Mouse (Mus musculus): Measurements from ENCODE around the gene Trim17.

Gene Trim17

DNA sequence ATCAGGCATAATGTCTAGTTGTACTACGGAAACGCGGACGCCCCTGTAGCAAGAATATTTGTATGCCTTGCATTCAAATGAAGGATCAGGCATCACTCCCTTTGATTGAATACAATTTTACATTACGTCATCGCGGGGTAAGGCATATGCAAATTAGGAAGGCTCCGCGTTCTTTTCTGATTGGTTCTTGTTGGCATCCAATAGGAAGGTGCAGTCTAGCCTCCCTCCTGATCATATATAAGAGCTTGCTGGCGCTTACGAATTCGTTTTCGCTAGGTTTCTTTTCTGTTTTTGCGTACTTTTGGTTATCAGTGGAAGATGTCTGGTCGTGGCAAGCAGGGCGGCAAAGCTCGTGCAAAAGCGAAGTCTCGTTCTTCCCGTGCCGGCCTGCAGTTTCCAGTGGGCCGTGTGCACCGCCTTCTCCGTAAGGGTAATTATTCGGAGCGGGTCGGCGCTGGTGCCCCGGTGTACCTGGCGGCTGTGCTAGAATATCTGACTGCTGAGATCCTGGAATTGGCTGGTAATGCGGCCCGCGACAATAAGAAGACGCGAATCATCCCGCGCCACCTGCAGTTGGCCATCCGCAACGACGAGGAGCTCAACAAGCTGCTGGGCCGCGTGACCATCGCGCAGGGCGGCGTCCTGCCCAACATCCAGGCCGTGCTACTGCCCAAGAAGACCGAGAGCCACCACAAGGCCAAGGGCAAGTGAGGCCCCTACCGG is at the start of gene Trim17, which contains the start of gene Hist3h2a:
Gene Trim17 (plus strand): TSS at position 266 of the 723 bp plus-strand sequence.
Gene Hist3h2a (plus strand): TSS at position 266 of the 723 bp plus-strand sequence.
- peak; percentile 92 for DNase-seq (ENCODE audit: extremely low spot score)

- DNase-seq (ENCODE audit: extremely low spot score): peak; percentile 19
Measured at GRCm38 (mm10) chr11:58904838-58905237, 49.6 kb upstream of the Trim17 start.

GRCm38 (mm10) chr11:58913776-58914175 is 40.7 kb upstream of the Trim17 start:
- no peak for DNase-seq (ENCODE audit: extremely low spot score)

DNA sequence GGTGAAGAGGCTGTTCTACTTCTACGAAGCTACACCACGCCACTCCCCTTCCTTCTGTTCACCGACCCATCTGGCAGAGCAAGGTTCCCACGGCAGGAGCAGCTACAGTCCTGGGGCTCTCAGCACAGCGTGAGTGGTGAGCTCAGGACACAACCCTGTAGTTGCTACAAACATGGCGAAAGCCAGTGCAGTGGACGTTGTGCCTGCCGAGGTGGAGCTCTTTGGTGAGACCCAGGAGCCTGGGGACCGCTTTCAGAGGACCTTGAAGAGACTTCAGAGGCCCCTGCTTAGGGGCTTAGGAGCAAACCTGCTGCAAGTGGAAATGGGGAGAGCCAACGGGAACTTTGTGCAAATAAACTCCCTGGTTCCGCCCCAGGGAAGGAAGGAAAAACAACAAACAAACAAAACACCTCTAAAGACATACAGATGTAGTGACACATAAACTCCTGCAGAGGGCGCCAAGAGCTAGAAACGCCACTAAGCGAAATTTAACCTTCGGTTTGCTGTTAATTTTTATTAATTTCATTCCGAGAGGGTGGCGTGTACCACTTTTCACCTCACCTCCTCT is 39.9 kb upstream of the Trim17 start:
- DNase-seq (ENCODE audit: extremely low spot score): peak; percentile 47

DNA sequence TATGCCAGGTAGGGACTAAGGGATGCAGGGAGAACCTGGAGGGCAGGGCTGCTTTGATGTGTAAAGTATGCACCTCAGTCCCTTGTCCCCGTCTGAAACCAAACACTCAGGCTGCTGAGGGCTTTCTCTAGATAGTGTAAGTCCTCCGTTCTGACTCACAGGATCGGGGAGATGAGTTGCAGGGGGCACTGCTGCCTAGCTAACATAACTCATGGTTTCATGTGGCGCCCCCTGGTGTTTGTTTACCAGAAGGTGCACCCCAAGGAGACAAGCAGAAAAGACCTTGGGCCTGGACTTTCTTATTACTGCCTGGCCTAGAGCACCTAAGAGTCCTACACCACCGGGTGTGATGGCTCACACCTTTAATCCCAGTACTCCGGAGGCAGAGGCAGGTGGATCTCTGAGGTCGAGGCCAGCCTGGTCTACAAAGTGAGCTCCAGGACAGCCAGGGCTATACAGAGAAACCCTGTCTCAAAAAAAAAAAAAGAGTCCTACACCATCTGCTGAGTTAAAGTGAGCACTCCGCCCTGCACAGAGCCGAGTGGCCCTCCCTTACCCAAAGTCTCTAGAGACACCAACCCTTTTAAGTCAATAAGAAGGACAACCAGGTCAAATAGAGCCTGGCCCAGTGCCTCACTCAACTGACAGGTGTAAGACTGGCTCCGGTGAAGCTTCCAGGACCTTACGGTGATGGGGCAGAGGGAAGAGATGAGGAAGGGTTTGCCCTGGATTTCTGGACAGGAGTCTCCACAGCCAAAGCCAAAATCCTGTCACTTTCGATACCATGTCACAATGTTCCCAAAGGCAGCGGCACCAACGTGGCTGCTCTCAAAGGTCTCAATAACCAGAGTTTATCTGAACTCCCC is 37.4 kb upstream of the Trim17 start:
- DNase-seq (ENCODE audit: extremely low spot score): peak; percentile 26

- no peak for DNase-seq (ENCODE audit: extremely low spot score)
Measured at GRCm38 (mm10) chr11:58917745-58918366, 36.6 kb upstream of the Trim17 start, which contains the start of gene Btnl10. TSS of gene Btnl10 (plus strand) at chr11:58917908.

GRCm38 (mm10) chr11:58918759-58919158 is 35.7 kb upstream of the Trim17 start:
- no peak for DNase-seq (ENCODE audit: extremely low spot score)

- no peak for DNase-seq (ENCODE audit: extremely low spot score)
Measured at GRCm38 (mm10) chr11:58922420-58922819, 32.1 kb upstream of the Trim17 start.

GRCm38 (mm10) chr11:58926651-58927050 is 27.8 kb upstream of the Trim17 start:
- DNase-seq (ENCODE audit: extremely low spot score): no peak

GRCm38 (mm10) chr11:58927053-58927452 is 27.4 kb upstream of the Trim17 start:
- no peak for DNase-seq (ENCODE audit: extremely low spot score)

DNA sequence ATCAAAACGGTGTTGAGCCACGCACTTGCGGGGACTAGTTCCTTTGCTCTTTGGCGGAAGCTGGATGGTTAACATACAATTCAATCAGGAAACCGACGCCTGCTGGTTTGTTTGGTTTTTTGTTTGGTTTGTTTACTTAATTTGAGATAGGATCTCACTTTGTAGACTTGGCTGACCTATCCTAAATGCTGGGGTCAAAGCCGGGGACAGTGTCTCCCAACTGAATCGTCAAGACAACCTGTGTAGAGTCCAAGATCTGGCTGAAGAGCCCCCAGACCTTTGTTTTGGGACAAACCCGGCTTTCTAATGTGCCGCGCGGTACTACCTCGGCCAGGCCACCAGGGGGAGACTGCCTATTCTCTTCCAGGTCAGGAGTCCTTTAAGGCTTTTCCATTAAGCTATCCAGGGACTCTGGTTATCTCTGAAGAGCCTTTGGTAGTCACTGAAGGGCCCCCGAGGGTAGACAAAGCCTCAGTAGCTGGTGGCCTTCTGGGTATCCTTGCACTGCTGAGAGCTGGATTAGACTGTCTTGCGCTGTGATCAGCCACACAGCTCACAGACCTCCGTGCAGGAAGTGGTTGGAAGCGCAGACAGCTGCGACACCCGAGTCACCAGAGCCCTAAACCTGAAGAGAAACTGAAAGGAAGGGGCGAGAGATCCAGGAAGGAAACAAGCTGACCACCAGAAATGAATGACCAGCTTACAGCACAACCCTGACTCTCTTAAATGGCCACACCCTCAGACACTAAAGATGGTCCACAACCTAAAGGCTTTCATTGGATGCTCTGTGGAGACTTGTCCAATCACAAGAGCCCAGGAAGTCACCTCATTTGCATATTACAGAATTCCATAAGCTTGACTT is 26.5 kb upstream of the Trim17 start:
- peak; percentile 77 for DNase-seq (ENCODE audit: extremely low spot score)

GRCm38 (mm10) chr11:58929055-58929454 is 25.4 kb upstream of the Trim17 start:
- DNase-seq (ENCODE audit: extremely low spot score): no peak

GRCm38 (mm10) chr11:58929641-58930040 is 24.8 kb upstream of the Trim17 start:
- no peak for DNase-seq (ENCODE audit: extremely low spot score)

DNA sequence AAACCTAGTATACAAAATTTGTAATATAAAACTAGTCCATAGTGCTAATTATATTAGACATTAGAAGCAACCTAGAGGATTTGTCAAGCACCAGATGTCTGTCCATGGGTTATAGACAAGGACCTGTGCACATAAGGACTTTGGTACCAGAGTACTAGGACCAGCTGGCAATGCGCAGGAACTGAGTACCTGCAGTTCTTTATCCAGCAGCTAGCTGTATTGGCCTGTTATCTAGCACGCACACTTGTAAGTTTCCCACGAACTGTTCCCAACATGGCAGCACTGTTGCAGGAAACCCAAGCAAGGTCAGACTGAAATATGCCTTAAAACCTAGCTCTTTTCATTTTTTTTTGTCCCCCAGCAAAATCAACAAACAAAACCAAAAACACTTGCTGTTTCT is 24.2 kb upstream of the Trim17 start:
- DNase-seq (ENCODE audit: extremely low spot score): no peak

DNA sequence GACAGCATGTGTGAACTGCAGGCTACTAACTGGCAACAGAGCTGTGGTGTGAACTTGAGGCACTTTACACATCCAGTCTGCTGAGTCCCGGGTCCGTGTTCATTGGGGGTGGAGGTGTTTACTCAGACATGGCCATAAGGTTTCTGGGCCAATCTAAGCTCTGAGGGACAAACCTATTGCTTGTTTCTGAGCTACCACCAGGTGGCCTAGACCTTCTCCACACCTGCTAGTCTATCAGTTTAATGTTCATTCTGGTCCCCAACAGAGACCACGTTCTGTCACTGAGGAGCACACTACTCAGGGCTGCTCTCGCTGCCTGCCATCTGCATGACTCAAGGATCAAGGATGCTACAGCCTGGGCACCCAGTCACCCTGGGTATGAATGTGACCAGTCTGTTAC is 22.9 kb upstream of the Trim17 start:
- no peak for DNase-seq (ENCODE audit: extremely low spot score)

GRCm38 (mm10) chr11:58937909-58938308 is 16.6 kb upstream of the Trim17 start:
- DNase-seq (ENCODE audit: extremely low spot score): no peak

DNA sequence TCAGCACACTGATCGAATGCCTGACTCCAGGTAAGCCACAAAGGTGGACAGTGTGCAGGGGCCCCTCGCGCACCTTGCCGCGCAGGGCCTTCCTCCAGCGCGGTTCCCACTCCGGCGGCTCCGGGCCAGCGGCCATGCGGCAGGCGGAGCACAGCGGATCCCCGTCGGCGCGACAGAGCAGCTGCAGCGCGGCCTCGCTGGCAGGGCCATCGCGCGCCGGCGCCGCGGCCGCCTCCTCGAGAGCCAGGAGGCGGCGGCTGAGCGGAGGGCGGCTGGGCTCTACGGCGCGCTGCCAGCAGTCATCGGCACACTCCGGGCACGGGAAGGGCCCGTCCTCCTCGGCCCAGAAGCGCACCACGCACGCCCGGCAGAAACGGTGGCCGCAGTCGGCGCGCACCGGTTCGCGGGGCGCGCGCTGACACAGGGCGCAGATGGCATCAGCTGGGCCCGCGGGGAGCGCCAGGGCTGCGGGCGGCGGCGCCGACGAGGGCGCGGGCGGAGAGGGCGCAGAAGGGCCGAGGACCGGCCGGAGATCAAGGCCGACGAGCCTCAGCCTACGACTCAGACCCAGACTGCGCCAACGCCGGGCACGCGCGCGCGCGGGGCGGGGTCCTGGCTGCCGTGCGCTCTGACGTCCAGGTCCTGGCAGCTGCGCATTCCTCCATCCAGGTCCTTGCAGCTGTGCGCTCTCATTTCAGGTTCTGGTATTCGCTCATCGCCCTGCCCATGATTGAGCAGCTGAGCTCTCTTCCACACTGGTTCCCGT is 16.0 kb upstream of the Trim17 start, which contains the start of gene Rnf187:
Gene Rnf187 (minus strand): TSS at position 595 of the 766 bp plus-strand sequence.
- peak; percentile 94 for DNase-seq (ENCODE audit: extremely low spot score)

DNA sequence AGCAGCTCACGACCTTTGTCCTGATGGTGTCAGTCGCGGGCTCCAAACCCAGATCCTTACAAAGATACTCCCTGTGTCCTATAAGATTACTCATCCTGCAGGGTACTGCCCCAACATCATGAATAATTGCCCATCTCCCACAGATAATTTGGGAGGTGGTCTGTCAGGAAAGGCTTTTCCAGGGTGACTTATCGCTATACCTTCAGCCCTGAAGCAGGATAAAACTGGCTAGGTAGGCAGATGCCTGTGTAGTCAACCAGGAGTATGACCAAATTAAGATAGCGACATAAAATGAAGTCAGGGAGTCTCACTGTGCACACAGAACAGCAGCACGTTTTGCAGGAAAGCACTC is 15.4 kb upstream of the Trim17 start:
- no peak for DNase-seq (ENCODE audit: extremely low spot score)

- no peak for DNase-seq (ENCODE audit: extremely low spot score)
Measured at GRCm38 (mm10) chr11:58944136-58944535, 10.3 kb upstream of the Trim17 start.

GRCm38 (mm10) chr11:58947306-58947705 is 7.2 kb upstream of the Trim17 start:
- DNase-seq (ENCODE audit: extremely low spot score): no peak
